Mouse (Mus musculus): ENCODE measurements around the gene Trim28.
A peak's percentile ranks its signal among the peaks of the same experiment; 100 is the strongest.

Trim28 gene

GRCm38 (mm10) chr7:12998851-12999250 is at the start of gene Trim28:
Trim28 (plus strand) TSS chr7:12999114.
- DNase-seq: no peak

- DNase-seq: no peak
Observed at GRCm38 (mm10) chr7:12949872-12950229, 49.1 kb upstream of the Trim28 start.

DNA sequence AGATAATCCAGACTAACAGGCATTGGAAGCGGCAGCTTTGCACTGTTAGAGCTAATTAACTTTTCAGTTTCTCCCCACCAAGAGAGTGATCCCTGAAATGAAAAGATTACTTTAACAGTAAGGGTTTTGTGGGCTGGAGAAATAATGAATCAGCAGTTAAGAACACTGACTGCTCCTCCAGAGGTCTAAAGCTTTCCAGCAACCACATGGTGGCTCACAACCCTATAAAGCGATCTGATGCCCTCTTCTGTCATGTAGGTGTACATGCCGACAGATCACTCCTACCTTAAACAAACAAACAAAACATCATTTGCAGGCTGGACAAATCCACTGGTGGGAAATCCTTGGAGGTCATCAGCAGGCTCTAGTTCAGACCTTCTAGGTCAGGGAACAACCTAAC is 44.0 kb upstream of the Trim28 start:
- no peak for DNase-seq

- no peak for DNase-seq
Observed at GRCm38 (mm10) chr7:12957511-12957910, 41.4 kb upstream of the Trim28 start.

DNA sequence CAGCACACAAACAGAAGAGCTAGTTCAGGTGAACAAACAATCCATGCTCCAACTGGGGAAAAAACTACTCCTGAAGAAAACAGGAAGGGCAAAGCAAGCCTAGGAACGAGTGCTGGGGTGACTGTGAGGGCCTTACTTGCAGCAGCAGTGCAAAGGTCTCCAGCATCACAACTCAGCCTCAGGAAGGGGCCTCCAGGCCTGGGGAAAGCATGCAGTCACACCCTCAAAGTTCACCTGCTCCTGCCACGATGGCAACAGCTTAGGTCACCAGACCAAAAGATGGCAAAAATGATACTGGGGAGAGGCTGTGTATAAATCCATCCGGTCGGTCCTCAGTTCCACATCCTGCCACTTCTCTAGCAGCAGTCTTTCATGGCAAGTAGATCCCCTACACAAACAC is 40.0 kb upstream of the Trim28 start:
- DNase-seq: no peak

- DNase-seq: no peak
Observed at GRCm38 (mm10) chr7:12959718-12960117, 39.2 kb upstream of the Trim28 start.

- peak; percentile 60 for DNase-seq
Observed at GRCm38 (mm10) chr7:12961511-12962141, 37.3 kb upstream of the Trim28 start.

- DNase-seq: peak; percentile 95
Observed at GRCm38 (mm10) chr7:12965678-12966091, 33.2 kb upstream of the Trim28 start, which contains the start of gene Zfp324. Zfp324 (plus strand) TSS chr7:12965838.

GRCm38 (mm10) chr7:12966104-12966845 is 32.6 kb upstream of the Trim28 start:
- DNase-seq: peak; percentile 43

GRCm38 (mm10) chr7:12970906-12971305 is 28.0 kb upstream of the Trim28 start:
- no peak for DNase-seq

GRCm38 (mm10) chr7:12977682-12978389 is 21.1 kb upstream of the Trim28 start, which contains the start of gene Zfp446:
Zfp446 (plus strand) TSS chr7:12977848.
- peak; percentile 100 for DNase-seq

- DNase-seq: no peak
Observed at GRCm38 (mm10) chr7:12978931-12979722, 19.8 kb upstream of the Trim28 start.

DNA sequence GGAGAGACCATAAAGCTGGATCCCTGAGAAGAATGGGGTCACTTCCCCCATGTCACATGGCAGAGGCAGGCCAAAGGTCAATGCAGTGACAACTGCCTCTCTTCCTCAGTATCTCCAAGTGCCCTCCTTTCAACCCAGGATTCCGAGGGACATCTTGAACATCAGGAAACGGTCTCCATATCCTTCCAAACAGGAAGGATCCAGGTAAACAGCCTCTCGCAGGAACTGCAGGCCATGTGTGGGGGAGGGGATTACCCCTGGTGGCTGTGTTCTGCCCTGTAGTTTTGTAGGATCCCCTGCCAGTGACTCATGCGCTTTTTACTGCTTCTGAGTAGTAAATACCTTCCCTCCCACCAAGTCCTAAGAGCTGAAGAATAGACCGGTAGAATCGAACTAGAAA is 19.1 kb upstream of the Trim28 start:
- no peak for DNase-seq

- no peak for DNase-seq
Observed at GRCm38 (mm10) chr7:12980291-12980690, 18.6 kb upstream of the Trim28 start.

- DNase-seq: no peak
Observed at GRCm38 (mm10) chr7:12985724-12986123, 13.2 kb upstream of the Trim28 start.

GRCm38 (mm10) chr7:12986906-12987305 is 12.0 kb upstream of the Trim28 start:
- no peak for DNase-seq

DNA sequence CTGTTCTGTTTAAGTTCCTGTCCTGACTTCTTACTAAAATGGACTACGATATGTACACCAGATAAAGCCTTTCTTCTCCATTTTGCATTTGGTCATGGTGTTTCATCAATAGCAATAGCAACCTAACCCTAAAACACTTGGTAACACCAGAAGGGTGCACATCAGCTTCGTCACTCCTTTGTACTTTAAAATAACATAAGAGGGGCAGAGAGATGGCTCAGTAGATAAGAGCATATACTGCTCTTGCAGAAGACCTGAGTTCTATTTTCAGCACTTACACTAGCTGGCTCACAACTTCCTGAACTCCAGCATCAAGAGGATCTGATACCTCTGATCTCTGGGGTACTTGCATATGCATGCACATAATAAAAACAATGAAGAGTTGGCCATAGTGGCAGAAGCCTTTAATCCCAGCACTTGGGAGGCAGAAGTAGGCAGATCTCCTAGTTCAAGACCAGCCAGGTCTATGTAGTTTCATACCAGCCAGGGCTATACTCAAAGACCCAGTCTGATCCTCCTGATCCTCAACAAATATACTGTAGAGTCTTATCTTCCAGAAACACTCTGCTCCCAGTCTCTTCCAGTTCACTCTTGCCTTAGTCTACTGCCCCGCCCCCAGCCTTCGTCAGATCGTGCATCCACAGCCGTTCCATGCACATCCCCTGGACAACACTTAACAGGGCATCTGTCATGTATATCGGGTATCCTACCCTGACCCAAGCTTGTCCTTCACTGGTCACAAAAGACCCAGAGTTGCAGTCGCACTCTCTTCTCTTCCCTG is 11.3 kb upstream of the Trim28 start:
- DNase-seq: no peak

DNA sequence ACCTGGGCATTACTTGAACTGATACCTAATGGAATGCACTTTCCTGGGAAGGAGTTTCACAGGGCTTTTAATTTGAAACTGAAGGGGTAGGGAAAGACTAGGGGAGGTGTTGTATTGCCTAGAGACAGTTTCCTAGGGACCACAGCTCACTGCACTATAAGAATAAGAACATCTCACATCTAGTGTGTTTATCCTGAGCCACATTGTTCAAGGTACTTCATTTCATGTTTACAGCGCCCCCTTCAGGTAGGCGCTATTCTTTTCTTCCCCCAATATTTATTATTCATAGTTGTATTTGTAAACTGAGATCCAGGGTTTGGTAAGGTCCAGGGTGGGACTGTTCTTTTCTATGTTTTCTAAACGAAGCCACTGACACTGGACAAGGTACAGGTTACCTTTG is 6.7 kb upstream of the Trim28 start:
- DNase-seq: no peak

DNA sequence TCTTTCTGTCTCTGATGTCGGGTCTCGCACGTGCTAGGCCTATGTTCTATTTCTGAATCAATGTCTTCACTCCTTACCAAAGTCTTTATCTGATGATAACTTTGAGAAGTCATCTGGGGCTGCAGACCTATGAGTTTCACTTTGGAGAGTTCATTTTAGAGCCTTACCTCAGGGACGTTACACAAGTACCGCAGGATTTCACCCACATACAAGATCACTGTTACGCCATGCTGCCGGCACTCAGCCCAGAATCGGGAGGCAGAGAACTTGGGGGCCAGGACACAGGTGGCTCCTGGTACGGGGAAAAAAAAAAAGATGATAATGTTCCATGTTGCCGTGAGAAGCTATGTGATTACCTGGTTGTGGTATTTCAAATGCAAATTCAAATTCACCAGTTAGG is 5.8 kb upstream of the Trim28 start:
- DNase-seq: no peak

DNA sequence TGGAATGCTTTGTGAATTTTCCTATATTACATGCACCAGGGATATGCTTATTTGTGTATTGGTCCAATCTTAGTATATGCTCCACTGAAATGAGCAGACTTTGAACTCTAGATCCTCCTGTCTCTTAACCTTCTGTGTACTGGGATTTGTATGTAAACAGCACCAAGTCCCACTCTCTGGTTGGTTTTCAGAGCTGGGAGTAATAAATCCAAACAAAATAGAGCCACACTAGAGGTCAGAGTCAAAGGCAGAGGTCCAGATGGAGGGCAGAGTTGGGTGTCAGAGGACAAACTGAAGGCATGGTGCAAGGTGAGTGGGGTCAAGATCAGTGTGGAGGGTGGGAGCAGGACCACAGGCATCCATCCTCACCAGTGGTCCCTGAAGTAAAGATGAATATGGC is 3.1 kb upstream of the Trim28 start:
- no peak for DNase-seq

DNA sequence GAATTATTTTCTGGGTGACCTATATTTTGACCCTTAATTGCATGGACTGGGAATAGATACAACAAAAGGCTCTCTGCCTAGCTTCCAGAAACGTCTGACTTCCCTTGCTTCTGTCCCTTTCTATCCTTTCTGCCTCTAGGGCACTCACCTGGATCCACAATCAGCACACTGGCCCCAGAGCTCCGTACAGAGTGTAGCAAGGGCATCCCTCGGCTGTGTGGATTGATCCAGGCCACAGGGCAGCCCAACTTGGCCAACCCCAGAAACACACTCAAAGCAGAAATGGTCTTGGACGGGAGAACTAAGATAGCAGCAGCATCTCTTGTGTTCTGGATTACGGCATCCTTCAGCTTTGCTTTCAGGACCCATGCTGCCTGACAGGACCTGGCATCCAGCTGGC is 1.7 kb upstream of the Trim28 start:
- DNase-seq: no peak

- DNase-seq: no peak
Observed at GRCm38 (mm10) chr7:12998053-12998452, 861 bp upstream of the Trim28 start, which contains the start of gene Slc27a5. Slc27a5 (minus strand) TSS chr7:12998192.
